Mouse (Mus musculus) cerebellum, adult 2 months (tissue): ENCODE measurements at regions not wholly inside any gene's neighbourhood (a gene's known extent, or its start where the extent isn't known, plus 50 kb on each side); places are given as distances from the start of the nearest gene placed in this dataset.

ENCODE experiments used
- CTCF ChIP-seq: fragments of 200-500 bp; IDR thresholded peaks from 2 replicates; pipeline ENCODE4 v1.5.1; 2011; ENCODE audit warnings: low read depth, mild to moderate bottlenecking, control low read depth, low read length, moderate library complexity, borderline replicate concordance; ENCODE audit not compliant: insufficient read depth
- POLR2A ChIP-seq: fragments of 200-500 bp; IDR thresholded peaks from 2 replicates; pipeline ENCODE4 v1.6.1; 2011; ENCODE audit warnings: low read length, control low read depth, borderline replicate concordance; ENCODE audit not compliant: insufficient read depth

- TF ChIP-seq CTCF (no peak), POLR2A (no peak)
Observed at GRCm38 (mm10) chr8:8084652-8085051, 576.4 kb downstream of the Efnb2 start.
